Mouse (Mus musculus): Measurements from ENCODE around the gene Cnih2.

Cnih2 gene

GRCm38 (mm10) chr19:5073518-5073917 is 24.8 kb downstream of the Cnih2 start:
- H3K4me1 ChIP-seq (replicated peaks; ENCODE audit: low read depth, low read length) = peaks cover 53% of the 10 kb centered on the region
- TF ChIP-seq NANOG (IDR thresholded peaks at IDR 0.05; ENCODE audit: borderline replicate concordance, low read length) (no peak), CTCF (conservative IDR thresholded peaks at IDR 0.05; ENCODE audit: low read length) (no peak), POU5F1 (IDR thresholded peaks at IDR 0.05; ENCODE audit: borderline replicate concordance, low read length) (no peak)

GRCm38 (mm10) chr19:5073028-5073427 is 25.3 kb downstream of the Cnih2 start:
- peaks cover 35% of the 10 kb centered on the region for H3K27me3 ChIP-seq (ENCODE audit: insufficient read depth, low read length)
- TF ChIP-seq CTCF (conservative IDR thresholded peaks at IDR 0.05; ENCODE audit: low read length) (peak; percentile 50), NANOG (IDR thresholded peaks at IDR 0.05; ENCODE audit: borderline replicate concordance, low read length) (no peak)
- H3K36me3 ChIP-seq (ENCODE audit: insufficient read depth, low read length) = no peaks in the 10 kb centered on the region
- H3K4me3 ChIP-seq (replicated peaks; ENCODE audit: low read length) = peak overlapping the region; percentile 82
- no peaks in the 10 kb centered on the region; the same call in 1 of the 2 replicates for H3K9me3 ChIP-seq (ENCODE audit: low read length)
- H3K4me1 ChIP-seq (replicated peaks; ENCODE audit: low read depth, low read length) = peaks cover 57% of the 10 kb centered on the region

More at GRCm38 (mm10) chr19:5073518-5073917, 24.8 kb downstream of the Cnih2 start:
- H3K36me3 ChIP-seq (ENCODE audit: insufficient read depth, low read length) = no peaks in the 10 kb centered on the region
- H3K9me3 ChIP-seq (ENCODE audit: low read length) = no peaks in the 10 kb centered on the region; the same call in 1 of the 2 replicates
- peaks cover 30% of the 10 kb centered on the region for H3K27me3 ChIP-seq (ENCODE audit: insufficient read depth, low read length)
- no peak overlapping the region for H3K4me3 ChIP-seq (replicated peaks; ENCODE audit: low read length)

GRCm38 (mm10) chr19:5072389-5073019 is 25.8 kb downstream of the Cnih2 start:
- peaks cover 59% of the 10 kb centered on the region for H3K4me1 ChIP-seq (replicated peaks; ENCODE audit: low read depth, low read length)
- peak overlapping the region; percentile 82 for H3K4me3 ChIP-seq (replicated peaks; ENCODE audit: low read length)
- no peaks in the 10 kb centered on the region for H3K36me3 ChIP-seq (ENCODE audit: insufficient read depth, low read length)
- TF ChIP-seq POU5F1 (IDR thresholded peaks at IDR 0.05; ENCODE audit: borderline replicate concordance, low read length) (no peak), NANOG (IDR thresholded peaks at IDR 0.05; ENCODE audit: borderline replicate concordance, low read length) (no peak), CTCF (conservative IDR thresholded peaks at IDR 0.05; ENCODE audit: low read length) (no peak)
- H3K27me3 ChIP-seq (ENCODE audit: insufficient read depth, low read length) = peaks cover 38% of the 10 kb centered on the region
- no peaks in the 10 kb centered on the region; the same call in 1 of the 2 replicates for H3K9me3 ChIP-seq (ENCODE audit: low read length)

GRCm38 (mm10) chr19:5071545-5072369 is 26.6 kb downstream of the Cnih2 start:
- Histone ChIP-seq H3K9me3 (ENCODE audit: low read length) (no peaks in the 10 kb centered on the region; the same call in 1 of the 2 replicates), H3K27me3 (ENCODE audit: insufficient read depth, low read length) (peaks cover 45% of the 10 kb centered on the region), H3K4me3 (replicated peaks; ENCODE audit: low read length) (peak overlapping the region; percentile 82), H3K4me1 (replicated peaks; ENCODE audit: low read depth, low read length) (peaks cover 67% of the 10 kb centered on the region), H3K36me3 (ENCODE audit: insufficient read depth, low read length) (no peaks in the 10 kb centered on the region)
- TF ChIP-seq NANOG (IDR thresholded peaks at IDR 0.05; ENCODE audit: borderline replicate concordance, low read length) = no peak
- no peak for TF ChIP-seq POU5F1 (IDR thresholded peaks at IDR 0.05; ENCODE audit: borderline replicate concordance, low read length)
- no peak for TF ChIP-seq CTCF (conservative IDR thresholded peaks at IDR 0.05; ENCODE audit: low read length)

- H3K4me3 ChIP-seq (replicated peaks; ENCODE audit: low read length) = peak overlapping the region; percentile 82
Measured at GRCm38 (mm10) chr19:5071077-5071476, 27.2 kb downstream of the Cnih2 start.

GRCm38 (mm10) chr19:5069978-5070377 is 28.3 kb downstream of the Cnih2 start:
- no peak for TF ChIP-seq CTCF (conservative IDR thresholded peaks at IDR 0.05; ENCODE audit: low read length)
- TF ChIP-seq NANOG (IDR thresholded peaks at IDR 0.05; ENCODE audit: borderline replicate concordance, low read length) = no peak
- TF ChIP-seq POU5F1 (IDR thresholded peaks at IDR 0.05; ENCODE audit: borderline replicate concordance, low read length) = no peak
- Histone ChIP-seq H3K9me3 (ENCODE audit: low read length) (no peaks in the 10 kb centered on the region), H3K4me1 (replicated peaks; ENCODE audit: low read depth, low read length) (peaks cover 74% of the 10 kb centered on the region), H3K4me3 (replicated peaks; ENCODE audit: low read length) (peak overlapping the region; percentile 48), H3K27me3 (ENCODE audit: insufficient read depth, low read length) (peaks cover 48% of the 10 kb centered on the region), H3K36me3 (ENCODE audit: insufficient read depth, low read length) (no peaks in the 10 kb centered on the region)

More at GRCm38 (mm10) chr19:5071077-5071476, 27.2 kb downstream of the Cnih2 start:
- peaks cover 67% of the 10 kb centered on the region for H3K4me1 ChIP-seq (replicated peaks; ENCODE audit: low read depth, low read length)
- no peaks in the 10 kb centered on the region for H3K9me3 ChIP-seq (ENCODE audit: low read length)
- H3K36me3 ChIP-seq (ENCODE audit: insufficient read depth, low read length) = no peaks in the 10 kb centered on the region
- TF ChIP-seq NANOG (IDR thresholded peaks at IDR 0.05; ENCODE audit: borderline replicate concordance, low read length) = no peak
- no peak for TF ChIP-seq POU5F1 (IDR thresholded peaks at IDR 0.05; ENCODE audit: borderline replicate concordance, low read length)
- TF ChIP-seq CTCF (conservative IDR thresholded peaks at IDR 0.05; ENCODE audit: low read length) = no peak
- H3K27me3 ChIP-seq (ENCODE audit: insufficient read depth, low read length) = peaks cover 45% of the 10 kb centered on the region

GRCm38 (mm10) chr19:5069486-5069885 is 28.8 kb downstream of the Cnih2 start:
- Histone ChIP-seq H3K4me3 (replicated peaks; ENCODE audit: low read length) (no peak overlapping the region), H3K4me1 (replicated peaks; ENCODE audit: low read depth, low read length) (peaks cover 78% of the 10 kb centered on the region)
- TF ChIP-seq POU5F1 (IDR thresholded peaks at IDR 0.05; ENCODE audit: borderline replicate concordance, low read length) (no peak), CTCF (conservative IDR thresholded peaks at IDR 0.05; ENCODE audit: low read length) (no peak), NANOG (IDR thresholded peaks at IDR 0.05; ENCODE audit: borderline replicate concordance, low read length) (no peak)

GRCm38 (mm10) chr19:5068570-5069234 is 29.6 kb downstream of the Cnih2 start:
- Histone ChIP-seq H3K9me3 (ENCODE audit: low read length) (no peaks in the 10 kb centered on the region), H3K27me3 (ENCODE audit: insufficient read depth, low read length) (peaks cover 51% of the 10 kb centered on the region), H3K4me1 (replicated peaks; ENCODE audit: low read depth, low read length) (peaks cover 75% of the 10 kb centered on the region), H3K4me3 (replicated peaks; ENCODE audit: low read length) (peak overlapping the region; percentile 79), H3K36me3 (ENCODE audit: insufficient read depth, low read length) (no peaks in the 10 kb centered on the region)
- TF ChIP-seq POU5F1 (IDR thresholded peaks at IDR 0.05; ENCODE audit: borderline replicate concordance, low read length) = no peak
- TF ChIP-seq CTCF (conservative IDR thresholded peaks at IDR 0.05; ENCODE audit: low read length) = no peak
- no peak for TF ChIP-seq NANOG (IDR thresholded peaks at IDR 0.05; ENCODE audit: borderline replicate concordance, low read length)

More at GRCm38 (mm10) chr19:5069486-5069885, 28.8 kb downstream of the Cnih2 start:
- Histone ChIP-seq H3K36me3 (ENCODE audit: insufficient read depth, low read length) (no peaks in the 10 kb centered on the region), H3K27me3 (ENCODE audit: insufficient read depth, low read length) (peaks cover 51% of the 10 kb centered on the region), H3K9me3 (ENCODE audit: low read length) (no peaks in the 10 kb centered on the region)

Data from E14TG2a.4 (cell line).